10 mouse cellular contexts compared by ENCODE assay signal in the genomic region with DNA sequence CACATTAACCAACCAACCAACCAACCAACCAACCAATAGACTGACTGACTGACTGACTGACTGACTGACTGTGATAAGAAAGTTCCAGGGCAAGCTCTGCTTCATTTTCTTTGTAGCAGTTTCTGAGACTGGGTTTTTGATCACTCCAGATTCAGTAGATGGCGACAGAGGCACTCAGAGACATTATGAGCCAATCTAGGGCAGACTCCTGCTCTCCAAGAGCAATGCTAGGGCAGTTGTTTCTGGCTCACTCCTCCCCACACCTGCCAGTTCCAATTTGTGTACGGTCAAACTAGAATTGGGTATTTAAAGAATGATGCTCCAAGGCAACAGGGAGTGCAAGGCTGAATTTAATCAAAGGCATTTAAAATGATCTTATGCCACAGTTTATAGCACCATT. TPM values are rescaled to one million over a fixed set of nuclear protein-coding genes. Genes with fewer than 3 reads are reported as not detected.
DNase-seq lines count a peak whose midpoint lies in the region; ATAC-seq and TF ChIP-seq lines count a peak whose summit lies in the region.
"Had no signal": no experiment of that assay in that cellular context is flagged by ENCODE, and none has a peak within 500 bp of the region (broad histone marks: within the 10 kb centered on the region; RNA-seq: fewer than 3 reads in every experiment).

No protein-coding gene starts in this region.

- no peak overlapping the region for H3K27ac ChIP-seq in liver, postnatal 0 days (ENCODE audit: low read depth)
- no peak overlapping the region for H3K27ac ChIP-seq in liver, embryonic 12.5 days
- 0 out of 2 replicates have a peak overlapping the region, but pooled peaks have one; percentile 16 for H3K27ac ChIP-seq in brown adipose tissue, adult 24 weeks (replicated peaks; ENCODE audit: low read depth, low read length)
- H3K27ac ChIP-seq: lung, embryonic 15.5 days had no signal

- no peak overlapping the region for H3K9ac ChIP-seq in liver, postnatal 0 days (replicated peaks)
- H3K9ac ChIP-seq in liver, embryonic 12.5 days, result no peak overlapping the region
- H3K9ac ChIP-seq: lung, embryonic 15.5 days had no signal

- peak; percentile 62; the same call in 1 of the 2 replicates for ATAC-seq in liver, postnatal 0 days
- no peak for ATAC-seq in liver, embryonic 12.5 days

- H3K4me1 ChIP-seq in liver, postnatal 0 days (ENCODE audit: insufficient read depth), result 0 out of 2 replicates have a peak, but pooled peaks cover 4% of the 10 kb centered on the region
- H3K4me1 ChIP-seq in liver, embryonic 12.5 days, result no peaks in the 10 kb centered on the region
- peaks cover 3% of the 10 kb centered on the region; the same call in 1 of the 2 replicates for H3K4me1 ChIP-seq in brown adipose tissue, adult 24 weeks (ENCODE audit: control insufficient read depth, insufficient read depth, insufficient read length, low read length)
- H3K4me1 ChIP-seq: lung, embryonic 15.5 days had no signal

- H3K9me3 ChIP-seq in liver, postnatal 0 days (ENCODE audit: low read length), result no peaks in the 10 kb centered on the region
- H3K9me3 ChIP-seq in liver, embryonic 12.5 days (replicated peaks), result no peaks in the 10 kb centered on the region
- H3K9me3 ChIP-seq: G1E; lung, embryonic 15.5 days had no signal

- no peak overlapping the region for H3K4me2 ChIP-seq in liver, postnatal 0 days (ENCODE audit: low read depth, low read length)
- no peak overlapping the region for H3K4me2 ChIP-seq in liver, embryonic 12.5 days
- H3K4me2 ChIP-seq: lung, embryonic 15.5 days had no signal

- no peak for TF ChIP-seq EP300 in liver, postnatal 0 days (IDR thresholded peaks at IDR 0.05; ENCODE audit: low read depth)

- peak; percentile 22 for DNase-seq in cerebellum, adult 9-10 months
- no peak for DNase-seq in cerebellum, adult 11-12 months
- DNase-seq in liver, postnatal 0 days, result peak; percentile 27
- DNase-seq in kidney, postnatal 25 days, result peak; percentile 63 to 67
- DNase-seq in retina, postnatal 1 day, result peak; percentile 80
- no peak for DNase-seq in ovary, postnatal 10 days (ENCODE audit: low spot score)

- peak; percentile 75 for TF ChIP-seq CTCF in liver, postnatal 0 days (IDR thresholded peaks at IDR 0.05; ENCODE audit: low read depth)

- no peaks in the 10 kb centered on the region for H3K27me3 ChIP-seq in liver, postnatal 0 days (ENCODE audit: insufficient read depth, low read length)
- H3K27me3 ChIP-seq in liver, embryonic 12.5 days (replicated peaks), result no peaks in the 10 kb centered on the region
- H3K27me3 ChIP-seq: lung, embryonic 15.5 days had no signal

- WGBS in liver, postnatal 0 days (ENCODE audit: insufficient replicate concordance), result 13% methylated on average over 2 of the region's 2 CpGs
- WGBS in liver, embryonic 12.5 days (ENCODE audit: insufficient replicate concordance), result 23% methylated on average over 2 of the region's 2 CpGs

- no peak overlapping the region for H3K4me3 ChIP-seq in liver, postnatal 0 days (ENCODE audit: low read depth, low read length)
- no peak overlapping the region for H3K4me3 ChIP-seq in liver, embryonic 12.5 days
- H3K4me3 ChIP-seq in brown adipose tissue, adult 24 weeks (ENCODE audit: insufficient read depth, low read depth, low read length), result no peak overlapping the region
- H3K4me3 ChIP-seq: lung, embryonic 15.5 days had no signal

- H3K36me3 ChIP-seq in liver, postnatal 0 days (replicated peaks; ENCODE audit: insufficient read depth, low read length), result no peaks in the 10 kb centered on the region
- no peaks in the 10 kb centered on the region for H3K36me3 ChIP-seq in liver, embryonic 12.5 days
- H3K36me3 ChIP-seq: G1E; lung, embryonic 15.5 days had no signal

RNA-seq across cellular contexts. Expression of gene Adipoq, which starts 5.1 kb away (rescaled TPM):
- polyA plus RNA-seq in liver, postnatal 0 days (2015; fragmentation: Nextera tagmentation; extraction: Ambion mirVana), result not detected in 2 replicates
- polyA plus RNA-seq in liver, embryonic 12.5 days (2016; fragmentation: Nextera tagmentation; extraction: Ambion mirVana), result not detected in 2 replicates
- 1,590 and 1,771 TPM in 2 replicates for polyA plus RNA-seq in brown adipose tissue, adult 24 weeks (2012; ENCODE audit: insufficient read depth, insufficient read length, missing spikeins)
- polyA plus RNA-seq: G1E had no signal

RNA-seq across cellular contexts. Expression of gene Rfc4, which starts 23.9 kb away (rescaled TPM):
- 54.3 and 59.4 TPM in 2 replicates for polyA plus RNA-seq in liver, postnatal 0 days (2015; fragmentation: Nextera tagmentation; extraction: Ambion mirVana)
- 184 and 199 TPM in 2 replicates for polyA plus RNA-seq in liver, embryonic 12.5 days (2016; fragmentation: Nextera tagmentation; extraction: Ambion mirVana)
- 13.8 and 15.6 TPM in 2 replicates for polyA plus RNA-seq in brown adipose tissue, adult 24 weeks (2012; ENCODE audit: insufficient read depth, insufficient read length, missing spikeins)

RNA-seq across cellular contexts. Expression of gene Eif4a2, which starts 44.2 kb away (rescaled TPM):
- polyA plus RNA-seq in liver, postnatal 0 days (2015; fragmentation: Nextera tagmentation; extraction: Ambion mirVana), result 49.1 and 52.5 TPM in 2 replicates
- 99.9 and 102 TPM in 2 replicates for polyA plus RNA-seq in liver, embryonic 12.5 days (2016; fragmentation: Nextera tagmentation; extraction: Ambion mirVana)
- polyA plus RNA-seq in brown adipose tissue, adult 24 weeks (2012; ENCODE audit: insufficient read depth, insufficient read length, missing spikeins), result 287 and 288 TPM in 2 replicates

Comparison
In these comparisons a context has a peak if more than half of its experiments do, and no peak if none do; other contexts are left out.
1. DNase-seq: peak in cerebellum, adult 9-10 months (single experiment), liver, postnatal 0 days (single experiment), kidney, postnatal 25 days (2 of 2) and retina, postnatal 1 day (single experiment); none in cerebellum, adult 11-12 months (single experiment) and ovary, postnatal 10 days (single experiment).
2. RNA of gene Adipoq, which starts 5.1 kb away (polyA plus RNA-seq): 1,590 to 1,771 TPM in brown adipose tissue, adult 24 weeks; not detected in liver, embryonic 12.5 days and not detected in liver, postnatal 0 days; every median in the first group is over 1,000 times any median in the second.